Mouse (Mus musculus) heart, embryonic 14.5 days (tissue): ENCODE results near the gene Tcerg1l. TPM values are rescaled to one million over a fixed set of nuclear protein-coding genes. Genes with fewer than 3 reads are reported as not detected.

Experiments used
- ATAC-seq: fragments of 200-750 bp; cut with Nextera tagmentation; 2 replicates; pipeline ENCODE4 v1.8.0; 2017; ENCODE audit warnings: low read depth, moderate TSS enrichment; ENCODE audit not compliant: insufficient number of reproducible peaks, insufficient read depth, low FRiP score
- H3K27ac ChIP-seq, 2 experiments: fragments of 200-500 bp in 1 of 2; fragments of 300-500 bp in 1 of 2; sonication (generic) in 1 of 2; replicated peaks in 1 of 2; 2 replicates each; pipeline ENCODE4 v1.5.1; 2012 to 2014; ENCODE audit warnings: low read depth in 2 of 2, low read length in 2 of 2, control low read depth in 1 of 2, mild to moderate bottlenecking in 1 of 2, mixed read lengths in 1 of 2; ENCODE audit not compliant: control insufficient read depth in 1 of 2, insufficient read depth in 1 of 2
- H3K27me3 ChIP-seq: fragments of 300-500 bp; sonication (generic); 2 replicates; pipeline ENCODE4 v1.6.1; 2014; ENCODE audit warnings: mild to moderate bottlenecking, low read length, control low read depth; ENCODE audit not compliant: control insufficient read depth, insufficient read depth
- H3K36me3 ChIP-seq: fragments of 300-500 bp; sonication (generic); 2 replicates; pipeline ENCODE4 v1.6.1; 2014; ENCODE audit warnings: mild to moderate bottlenecking, control low read depth, low read length, mixed read lengths; ENCODE audit not compliant: control insufficient read depth, insufficient read depth
- H3K4me1 ChIP-seq, 2 experiments: fragments of 200-500 bp in 1 of 2; fragments of 300-500 bp in 1 of 2; sonication (generic) in 1 of 2; 2 replicates each; pipeline ENCODE4 v1.6.1; 2012 to 2014; ENCODE audit warnings: low read length in 2 of 2, control low read depth in 1 of 2, mixed read lengths in 1 of 2; ENCODE audit not compliant: control insufficient read depth in 2 of 2, insufficient read depth in 2 of 2
- H3K4me2 ChIP-seq: fragments of 300-500 bp; sonication (generic); 2 replicates; pipeline ENCODE4 v1.6.1; 2014; ENCODE audit warnings: mild to moderate bottlenecking, low read length
- H3K4me3 ChIP-seq, 2 experiments: fragments of 200-500 bp in 1 of 2; fragments of 300-500 bp in 1 of 2; sonication (generic) in 1 of 2; 2 replicates each; pipeline ENCODE4 v1.5.1; 2012 to 2014; ENCODE audit warnings: low read length in 2 of 2, mild to moderate bottlenecking in 2 of 2, control low read depth in 1 of 2, low read depth in 1 of 2, moderate library complexity in 1 of 2; ENCODE audit not compliant: control insufficient read depth in 1 of 2, insufficient read depth in 1 of 2
- H3K9ac ChIP-seq: fragments of 300-500 bp; sonication (generic); 2 replicates; pipeline ENCODE4 v1.6.1; 2014; ENCODE audit warnings: mild to moderate bottlenecking, low read length
- H3K9me3 ChIP-seq: fragments of 300-500 bp; sonication (generic); 2 replicates; pipeline ENCODE4 v1.6.1; 2016; ENCODE audit warnings: low read length, control low read depth; ENCODE audit not compliant: control insufficient read depth
- WGBS: fragments of 180-500 bp; shearing (Covaris S2); extraction: QIAGEN DNeasy Blood & Tissue Kit; methylation state at CpG from one replicate; pipeline ENCODE4 v1.1.7; 2014; 5-methylcytosine and 5-hydroxymethylcytosine counted together
- polyA plus RNA-seq: library from polyadenylated mRNA; unstranded; fragments of >200 nt; fragmentation: Nextera tagmentation; extraction: Ambion mirVana; gene quantifications from 2 replicates; pipeline ENCODE4 v1.2.1, GENCODE M21; 2014

Tcerg1l gene
- 0.09 and 0.32 TPM in 2 replicates for polyA plus RNA-seq

DNA sequence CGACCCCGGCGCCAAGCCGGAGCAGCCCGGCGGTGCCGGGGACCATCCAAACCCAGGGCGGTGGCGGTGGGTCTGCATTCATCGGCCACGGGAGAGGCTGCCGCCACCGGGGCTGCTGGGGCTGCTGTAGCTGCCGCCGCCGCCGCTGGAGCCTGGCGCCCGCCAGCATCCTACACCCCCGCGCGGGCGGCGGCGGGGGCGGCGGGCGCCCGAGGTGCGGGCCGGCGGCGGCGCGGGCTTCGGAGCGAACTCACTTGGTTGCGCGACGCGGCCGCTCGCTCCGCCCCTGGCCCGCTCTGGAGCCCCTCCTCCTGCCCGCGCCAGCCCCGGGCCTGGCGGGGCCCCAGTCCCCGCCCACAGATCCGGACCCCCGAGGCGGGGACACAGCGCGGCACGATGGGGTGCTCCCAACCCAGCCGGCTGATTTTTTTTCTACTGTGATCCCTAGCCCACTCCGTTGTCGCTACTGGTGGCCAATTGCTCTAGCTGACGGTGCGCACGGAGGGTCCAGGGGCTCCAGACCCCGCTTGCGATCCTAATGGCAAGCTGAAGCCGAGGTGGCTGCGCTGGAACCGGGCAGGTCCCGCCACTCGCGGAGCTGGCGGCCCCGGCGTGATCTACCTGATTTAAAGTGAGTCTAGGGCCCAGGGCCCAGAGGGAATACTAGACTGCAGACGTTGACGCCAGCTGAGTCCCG is at the start of gene Tcerg1l:
Gene Tcerg1l (minus strand): TSS at position 246 of the 697 bp plus-strand sequence.
- H3K4me3 ChIP-seq: peak within 1 kb of the TSS; percentile 35 to 42; a peak in 3 of 4 replicates
- H3K4me1 ChIP-seq: peaks cover 3 to 11% of the 10 kb centered on the region in 2 experiments; a peak in 3 of 4 replicates
- H3K9ac ChIP-seq: no peak within 1 kb of the TSS
- H3K4me2 ChIP-seq: peak within 1 kb of the TSS; percentile 75
- under 1% methylated on average over 50 of the region's 76 CpGs for WGBS
- H3K9me3 ChIP-seq: no peaks in the 10 kb centered on the region
- peaks cover 60% of the 10 kb centered on the region for H3K27me3 ChIP-seq
- no peak; the same call in 1 of the 2 replicates for ATAC-seq
- no peak within 1 kb of the TSS for H3K27ac ChIP-seq
- no peaks in the 10 kb centered on the region for H3K36me3 ChIP-seq

DNA sequence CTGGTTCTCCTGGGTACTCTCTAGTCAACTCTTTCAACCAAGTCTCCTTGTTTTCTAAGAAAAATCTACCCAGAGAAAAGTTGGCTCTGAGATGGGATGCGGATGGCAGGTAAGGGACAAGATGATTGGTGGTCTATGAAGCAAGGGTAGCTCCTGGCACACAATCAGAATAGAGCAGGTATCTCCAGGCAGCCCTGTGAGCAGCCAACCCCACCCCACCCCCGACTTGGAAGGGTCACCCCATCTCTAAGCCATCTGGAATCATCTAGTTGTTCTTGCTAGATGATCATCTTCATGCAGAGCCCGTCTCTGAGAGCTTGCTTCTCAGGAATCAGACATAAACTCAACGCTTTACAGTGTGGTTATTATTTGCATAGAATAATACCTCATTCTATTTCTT is 44.6 kb upstream of the Tcerg1l start:
- no peak overlapping the region for H3K4me3 ChIP-seq
- no peaks in the 10 kb centered on the region for H3K36me3 ChIP-seq
- no peaks in the 10 kb centered on the region for H3K27me3 ChIP-seq
- WGBS: 63% methylated on average over 4 of the region's 4 CpGs
- H3K9me3 ChIP-seq: no peaks in the 10 kb centered on the region
- H3K9ac ChIP-seq: no peak overlapping the region
- H3K4me1 ChIP-seq: no peaks in the 10 kb centered on the region
- no peak for ATAC-seq
- H3K4me2 ChIP-seq: no peak overlapping the region
- no peak overlapping the region for H3K27ac ChIP-seq

DNA sequence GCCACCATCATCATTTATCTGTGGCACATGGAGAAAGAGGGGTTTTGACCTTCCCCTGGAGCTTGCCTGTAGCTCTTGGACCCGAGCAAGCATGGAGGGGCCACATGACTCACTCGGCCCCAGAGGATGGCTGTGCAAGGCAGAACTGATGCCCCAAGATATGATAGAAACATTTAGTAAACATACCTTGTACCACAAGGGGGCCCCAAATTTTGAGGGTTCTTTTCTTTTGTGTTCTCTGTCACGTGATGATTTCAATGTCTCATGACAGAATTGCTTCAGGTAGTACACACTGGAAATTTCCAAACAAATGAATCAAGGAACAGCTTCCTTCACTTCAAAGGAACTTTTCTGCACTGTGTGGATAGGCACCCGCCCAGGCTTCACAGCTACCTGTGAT is 35.0 kb upstream of the Tcerg1l start:
- H3K36me3 ChIP-seq: no peaks in the 10 kb centered on the region
- ATAC-seq: no peak
- 60% methylated on average over 4 of the region's 4 CpGs for WGBS
- H3K4me3 ChIP-seq: no peak overlapping the region
- no peak overlapping the region for H3K27ac ChIP-seq
- no peaks in the 10 kb centered on the region for H3K4me1 ChIP-seq
- no peak overlapping the region for H3K4me2 ChIP-seq
- H3K9ac ChIP-seq: no peak overlapping the region
- H3K27me3 ChIP-seq: no peaks in the 10 kb centered on the region
- H3K9me3 ChIP-seq: no peaks in the 10 kb centered on the region

DNA sequence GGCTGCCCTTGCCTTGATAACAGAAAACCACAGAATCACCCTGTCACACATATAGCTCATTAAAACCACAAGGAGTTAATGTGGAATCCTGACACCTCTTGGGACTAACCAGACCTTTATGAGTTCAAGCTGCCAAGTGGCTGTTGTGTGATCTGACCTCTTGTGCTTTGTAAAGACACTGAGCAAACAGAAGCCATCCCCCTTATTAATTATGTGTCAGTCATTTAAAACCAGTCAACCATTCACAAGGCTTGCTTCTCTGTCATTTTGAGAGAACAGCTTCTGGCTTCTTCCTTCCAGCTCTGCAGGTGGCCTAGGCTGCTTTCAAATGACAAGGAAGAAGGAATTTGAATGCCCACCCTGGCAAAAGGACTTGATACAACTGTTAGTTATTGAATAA is 33.9 kb upstream of the Tcerg1l start:
- Histone ChIP-seq H3K4me3 (no peak overlapping the region), H3K27me3 (no peaks in the 10 kb centered on the region), H3K9me3 (no peaks in the 10 kb centered on the region), H3K36me3 (no peaks in the 10 kb centered on the region), H3K27ac (no peak overlapping the region), H3K4me1 (no peaks in the 10 kb centered on the region), H3K4me2 (no peak overlapping the region), H3K9ac (no peak overlapping the region)
- ATAC-seq: no peak

DNA sequence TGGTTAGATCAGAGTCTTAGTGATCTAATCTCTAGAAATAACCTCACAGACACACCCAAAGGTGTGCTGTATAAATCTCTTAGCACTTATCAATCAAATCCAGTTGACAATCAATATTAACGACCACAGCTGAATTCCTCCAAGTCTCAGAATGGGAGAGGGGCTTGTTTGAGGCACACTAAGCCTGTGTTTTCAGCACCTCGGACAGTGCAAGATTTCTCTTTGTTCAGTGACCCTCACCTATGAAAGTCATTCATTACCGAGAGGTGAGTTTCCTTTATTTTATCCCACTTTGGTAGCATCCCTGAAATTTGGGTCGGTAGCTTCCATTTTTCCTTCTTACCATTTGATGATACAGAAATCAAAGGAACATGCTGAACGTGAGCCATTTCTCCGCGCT is 32.4 kb upstream of the Tcerg1l start:
- Histone ChIP-seq H3K9me3 (no peaks in the 10 kb centered on the region), H3K36me3 (no peaks in the 10 kb centered on the region), H3K27me3 (no peaks in the 10 kb centered on the region), H3K4me2 (no peak overlapping the region), H3K27ac (no peak overlapping the region), H3K4me3 (no peak overlapping the region), H3K4me1 (no peaks in the 10 kb centered on the region), H3K9ac (no peak overlapping the region)
- 53% methylated on average over 7 of the region's 7 CpGs for WGBS
- no peak for ATAC-seq

DNA sequence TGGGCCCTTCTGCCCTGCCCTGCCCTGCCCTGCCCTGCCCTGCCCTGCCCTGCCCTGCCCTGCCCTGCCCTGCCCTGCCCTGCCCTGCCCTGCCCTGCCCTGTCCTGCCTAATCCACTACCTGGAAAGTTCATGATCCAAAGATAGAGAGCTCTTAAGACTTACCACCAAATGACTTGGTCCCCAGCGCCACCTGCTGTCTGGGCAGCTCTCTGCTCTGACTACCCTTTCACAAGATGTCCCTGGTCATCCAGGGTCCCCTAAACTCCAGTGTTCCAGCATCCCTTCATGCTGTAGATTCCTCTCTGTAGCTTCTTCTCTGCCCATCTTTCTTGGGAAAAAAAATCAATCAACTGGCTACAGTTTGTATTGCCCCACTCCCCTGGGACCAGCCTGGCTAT is 31.3 kb upstream of the Tcerg1l start:
- WGBS: 27% methylated on average over 1 of the region's 1 CpGs
- no peaks in the 10 kb centered on the region for H3K27me3 ChIP-seq

DNA sequence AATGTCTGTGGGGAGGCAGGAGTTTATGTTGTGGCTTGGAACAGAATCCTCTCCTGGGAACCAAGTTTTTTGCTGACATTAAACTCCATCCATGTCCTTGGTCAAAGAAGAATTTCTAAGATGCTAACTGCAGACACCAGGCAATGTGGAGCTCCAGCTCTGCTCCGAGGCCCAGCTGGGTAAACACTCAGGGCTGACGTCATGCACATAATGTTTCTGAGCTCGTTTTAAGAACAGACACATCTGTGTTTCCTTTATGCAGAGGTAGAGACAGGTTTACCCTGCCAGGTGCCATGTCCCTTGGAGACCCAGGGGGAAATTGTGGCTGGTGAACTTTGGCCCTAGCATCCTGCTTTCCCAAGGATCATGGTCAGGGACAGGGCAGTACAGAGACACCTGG is 29.9 kb upstream of the Tcerg1l start:
- H3K27me3 ChIP-seq: no peaks in the 10 kb centered on the region

More for the DNA sequence above, 31.3 kb upstream of the Tcerg1l start:
- H3K36me3 ChIP-seq: no peaks in the 10 kb centered on the region
- no peaks in the 10 kb centered on the region for H3K9me3 ChIP-seq
- no peak overlapping the region for H3K4me3 ChIP-seq
- H3K4me2 ChIP-seq: no peak overlapping the region
- no peak overlapping the region for H3K9ac ChIP-seq
- ATAC-seq: no peak
- H3K27ac ChIP-seq: no peak overlapping the region
- H3K4me1 ChIP-seq: no peaks in the 10 kb centered on the region

DNA sequence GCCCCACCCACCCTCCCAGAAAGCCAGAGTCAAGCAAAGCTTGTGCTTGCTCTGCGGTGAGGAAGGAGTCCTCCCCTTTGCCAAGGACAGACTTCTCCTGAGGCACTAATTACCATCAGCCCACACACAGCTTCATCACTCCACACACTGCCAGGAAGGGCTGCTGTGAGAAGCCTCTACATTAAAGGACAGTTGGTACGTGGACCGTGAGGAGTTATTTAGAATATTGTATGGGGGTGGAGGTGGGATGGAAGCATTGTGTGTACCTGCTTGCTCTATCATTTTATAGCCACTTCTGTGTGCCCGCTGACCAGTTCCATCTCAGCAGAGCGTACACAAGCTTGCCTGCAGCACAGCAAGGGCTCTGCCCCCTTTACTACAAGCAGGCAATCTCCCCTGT is 16.0 kb upstream of the Tcerg1l start:
- Histone ChIP-seq H3K27me3 (no peaks in the 10 kb centered on the region), H3K27ac (no peak overlapping the region), H3K9me3 (no peaks in the 10 kb centered on the region), H3K9ac (no peak overlapping the region), H3K36me3 (no peaks in the 10 kb centered on the region), H3K4me3 (no peak overlapping the region), H3K4me2 (no peak overlapping the region), H3K4me1 (no peaks in the 10 kb centered on the region)
- WGBS: 74% methylated on average over 5 of the region's 5 CpGs
- no peak for ATAC-seq

More for the DNA sequence above, 29.9 kb upstream of the Tcerg1l start:
- H3K4me3 ChIP-seq: no peak overlapping the region
- no peak overlapping the region for H3K9ac ChIP-seq
- WGBS: 35% methylated on average over 3 of the region's 3 CpGs
- no peaks in the 10 kb centered on the region for H3K36me3 ChIP-seq
- ATAC-seq: no peak
- no peaks in the 10 kb centered on the region for H3K4me1 ChIP-seq
- H3K9me3 ChIP-seq: no peaks in the 10 kb centered on the region
- no peak overlapping the region for H3K4me2 ChIP-seq
- no peak overlapping the region for H3K27ac ChIP-seq
